Mouse (Mus musculus): Measurements from ENCODE around the gene Limk2. TPM values are rescaled to one million over a fixed set of nuclear protein-coding genes. Genes with fewer than 3 reads are reported as not detected.
A peak's percentile ranks its signal among the peaks of the same experiment; 100 is the strongest.

The Limk2 gene
- total RNA-seq, 2 experiments from 2014 or later = 98.4 to 114 TPM

DNA sequence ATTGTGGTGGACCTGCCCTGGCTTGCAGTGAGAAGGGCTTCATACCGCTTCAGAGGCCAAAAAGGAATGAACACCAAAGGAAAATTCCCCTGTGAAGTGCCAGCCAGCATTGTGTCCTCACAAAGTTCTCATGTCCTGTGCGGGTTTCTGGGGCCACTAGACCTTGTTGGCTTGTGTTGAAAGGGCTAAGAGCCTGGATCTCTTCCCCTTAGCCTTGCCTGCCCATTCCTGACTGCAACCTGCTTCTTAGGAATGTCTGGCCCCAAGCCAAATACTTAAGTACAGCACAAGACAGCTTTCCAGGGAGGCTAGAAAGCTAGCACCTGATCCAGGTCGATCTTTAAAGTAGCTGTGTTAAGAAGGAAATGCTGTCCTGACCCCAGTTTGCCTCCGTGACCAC lies 106.2 kb downstream of the Limk2 start:
- no peak for DNase-seq (ENCODE audit: low spot score in 2 of 2)

DNA sequence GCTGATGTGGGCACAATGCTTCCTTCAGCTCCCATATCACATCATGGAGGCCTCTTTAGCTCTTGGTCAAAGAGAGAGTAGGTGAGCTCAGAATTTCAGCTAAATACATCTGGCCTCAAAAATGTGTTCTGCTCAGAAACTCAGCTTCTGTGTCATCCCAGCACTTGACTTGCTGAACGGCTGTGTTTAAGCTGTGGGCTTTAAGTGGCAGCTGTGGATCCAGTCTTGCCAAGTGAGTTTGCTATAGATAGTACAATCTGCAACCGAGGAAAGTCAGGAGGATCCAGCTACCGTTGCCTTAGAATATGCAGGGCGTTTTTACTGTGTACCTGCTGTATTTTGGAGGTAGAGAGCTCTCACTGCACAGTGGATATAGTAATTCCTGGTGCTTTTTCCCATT lies 106.6 kb downstream of the Limk2 start:
- peak; percentile 34 to 53 for DNase-seq (ENCODE audit: low spot score in 2 of 2)

DNA sequence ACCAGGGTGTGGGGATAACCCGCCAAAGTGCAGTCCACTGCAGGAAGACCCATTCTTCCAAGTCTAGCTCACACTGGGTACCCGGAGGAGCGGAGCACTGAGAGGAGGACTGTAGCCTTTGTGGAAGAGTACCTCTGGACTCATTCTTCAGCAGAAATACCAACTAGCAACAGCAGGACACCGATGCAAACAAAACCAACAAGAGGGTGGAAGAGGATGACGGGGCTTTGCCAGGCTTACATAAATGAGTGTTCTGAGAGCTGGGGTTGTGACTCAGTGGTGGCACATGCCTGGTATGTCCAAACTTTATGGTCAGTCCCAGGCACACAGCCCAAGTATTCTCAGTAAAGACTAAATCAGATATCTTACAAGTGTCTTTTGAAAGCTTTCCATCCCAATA lies 107.9 kb downstream of the Limk2 start:
- DNase-seq (ENCODE audit: low spot score in 2 of 2) = no peak

DNA sequence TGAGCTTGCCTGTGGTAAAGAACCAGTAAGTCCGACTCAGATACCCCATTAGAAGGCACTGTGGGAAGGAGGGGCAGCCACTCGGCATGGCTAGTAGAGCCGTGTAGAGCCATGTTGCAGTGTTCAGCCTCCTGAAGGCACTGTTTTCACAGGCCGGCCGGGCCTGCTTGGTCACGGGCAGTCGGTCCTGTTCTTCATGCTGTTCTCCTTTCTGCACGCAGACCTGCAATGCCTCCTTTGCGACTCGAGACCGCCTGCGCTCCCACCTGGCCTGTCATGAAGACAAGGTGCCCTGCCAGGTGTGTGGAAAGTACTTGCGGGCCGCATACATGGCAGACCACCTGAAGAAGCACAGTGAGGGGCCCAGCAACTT lies 110.2 kb downstream of the Limk2 start:
- no peak for DNase-seq (ENCODE audit: low spot score in 2 of 2)

DNA sequence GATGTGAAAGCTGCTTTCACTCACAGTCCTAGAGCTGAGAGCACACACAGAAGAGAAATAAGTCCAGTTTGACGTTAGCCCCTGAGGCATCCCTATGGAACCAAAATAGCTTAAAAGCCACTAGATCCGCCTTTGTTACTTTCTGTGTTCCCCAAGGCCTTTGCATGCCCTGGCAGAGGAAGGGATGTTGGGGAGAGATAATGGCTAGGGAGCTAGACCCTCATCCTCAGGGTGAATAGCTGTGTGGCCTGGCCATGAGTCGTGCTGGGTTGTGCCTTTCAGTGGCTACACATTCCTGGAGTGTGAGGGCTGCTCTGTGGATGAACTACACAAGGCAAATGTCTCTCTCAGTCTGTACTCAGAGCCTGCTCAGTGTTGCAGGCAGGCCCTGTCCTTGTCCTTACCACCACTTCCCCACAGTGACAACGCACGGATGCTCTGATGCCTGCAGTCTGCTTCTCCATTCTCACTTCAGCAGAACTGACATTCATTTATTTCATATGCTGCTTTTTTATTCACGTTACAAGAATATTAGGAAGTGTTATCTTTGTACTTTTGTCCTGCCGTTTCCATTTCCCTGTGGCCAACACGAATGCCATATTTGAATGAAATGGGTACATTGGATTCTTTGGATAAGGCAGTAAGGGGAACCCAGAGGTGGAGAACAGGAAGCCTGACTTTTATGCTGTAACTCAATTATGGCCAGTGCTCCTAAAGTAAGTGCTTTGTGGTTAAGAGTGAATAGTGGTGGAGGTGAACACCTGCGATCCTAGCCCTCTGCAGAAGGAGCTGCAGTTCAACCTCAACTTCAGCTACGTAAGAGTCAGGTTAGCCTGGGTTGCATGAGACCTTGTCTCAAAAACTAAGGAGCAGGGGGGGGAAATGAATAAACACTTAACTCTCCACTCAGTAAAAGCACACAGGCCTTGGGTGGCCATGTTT lies 110.8 kb downstream of the Limk2 start:
- DNase-seq (ENCODE audit: low spot score in 2 of 2) = no peak

DNA sequence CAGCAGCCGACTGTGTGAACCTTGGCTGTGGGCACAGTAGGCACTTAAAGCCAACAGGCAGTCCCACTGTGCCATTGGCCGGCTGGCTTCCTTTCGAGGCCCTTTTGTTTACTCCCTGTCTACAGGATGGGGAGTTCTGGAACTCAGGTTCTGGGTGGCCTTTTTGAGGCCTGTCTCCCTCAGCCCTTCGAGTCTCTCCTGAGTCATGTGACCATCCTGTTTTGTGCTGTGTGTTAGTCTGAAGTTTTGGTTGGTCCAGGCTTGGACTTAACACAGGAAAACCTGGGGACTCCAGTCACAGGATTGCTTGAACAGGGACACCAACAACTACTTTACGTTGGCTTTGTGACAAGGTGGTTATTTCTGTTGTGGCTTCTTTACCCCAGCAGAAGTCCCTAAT lies 112.9 kb downstream of the Limk2 start:
- DNase-seq (ENCODE audit: low spot score in 2 of 2) = no peak

DNA sequence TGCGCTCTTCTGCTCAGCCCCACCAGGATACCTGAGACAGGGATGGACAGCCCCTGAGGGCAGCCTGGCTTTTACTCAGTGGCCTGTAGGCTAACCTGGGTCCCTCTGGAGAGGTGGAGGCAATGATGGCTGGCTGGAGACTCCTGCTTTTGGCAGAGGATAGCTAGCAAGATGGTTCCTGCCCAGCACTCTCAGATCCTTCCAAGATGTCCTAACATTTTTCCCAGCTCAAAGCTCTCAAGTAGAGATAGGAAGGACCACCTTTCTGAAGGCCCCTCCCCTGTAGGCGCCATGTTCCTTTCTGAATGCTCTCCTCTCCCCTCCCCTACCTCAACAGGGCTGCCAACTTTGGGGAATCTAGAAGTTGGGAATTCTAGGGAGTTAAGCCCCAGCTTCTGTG lies 114.3 kb downstream of the Limk2 start:
- DNase-seq (ENCODE audit: low spot score in 2 of 2) = no peak

Other genes starting within 250 kb of the Limk2 start
- gene Sfi1, start 215.7 kb downstream of the Limk2 start, total RNA-seq (2021) = 10 to 100 TPM; 50.4 to 62.5 TPM
- gene Eif4enif1, start 206.8 kb downstream of the Limk2 start, total RNA-seq (2021) = 10 to 100 TPM; 70.0 to 73.7 TPM
- 10 to 100 TPM; 90.8 to 93.6 TPM for gene Drg1, start 142.8 kb downstream of the Limk2 start, total RNA-seq (2021)
- gene Patz1, start 120.3 kb downstream of the Limk2 start, total RNA-seq (2021) = 10 to 100 TPM; 46.7 to 47.6 TPM
- gene Pik3ip1, start 78.8 kb downstream of the Limk2 start, total RNA-seq (2021) = 10 to 100 TPM; 27.8 to 32.3 TPM
- 10 to 100 TPM; 30.1 to 33.1 TPM for gene Rnf185, start 43.2 kb upstream of the Limk2 start, total RNA-seq (2021)
- 1 to 10 TPM; 2.7 to 3.4 TPM for gene Pla2g3, start 79.1 kb upstream of the Limk2 start, total RNA-seq (2021)
- gene Inpp5j, start 95.6 kb upstream of the Limk2 start, total RNA-seq (2021) = 10 to 100 TPM; 51.9 to 53.4 TPM
- gene Selenom, start 105.5 kb upstream of the Limk2 start, total RNA-seq (2021) = 100 to 1,000 TPM; 137 to 148 TPM
- 1 to 10 TPM; 6.0 to 6.5 TPM for gene Smtn, start 131.4 kb upstream of the Limk2 start, total RNA-seq (2021)
- 10 to 100 TPM; 35.4 to 39.6 TPM for gene Morc2a, start 240.0 kb upstream of the Limk2 start, total RNA-seq (2021)

Data from left cerebral cortex, adult 18-20 months (tissue).